Mouse (Mus musculus) adrenal gland (tissue): Measurements from ENCODE around the gene Fer.

Experiments
- intact Hi-C: fragments of 180-260 bp; cut with DNase I; formaldehyde crosslinking; loops from one replicate; pipeline ENCODE4 v1.15.1; 2025

Fer gene

GRCm38 (mm10) chr17:64139231-64139915 is 276.5 kb downstream of the Fer start:
- intact Hi-C loops = no loop called here

- intact Hi-C loops = no loop called here
Measured at GRCm38 (mm10) chr17:64140063-64140850, 277.4 kb downstream of the Fer start.

DNA sequence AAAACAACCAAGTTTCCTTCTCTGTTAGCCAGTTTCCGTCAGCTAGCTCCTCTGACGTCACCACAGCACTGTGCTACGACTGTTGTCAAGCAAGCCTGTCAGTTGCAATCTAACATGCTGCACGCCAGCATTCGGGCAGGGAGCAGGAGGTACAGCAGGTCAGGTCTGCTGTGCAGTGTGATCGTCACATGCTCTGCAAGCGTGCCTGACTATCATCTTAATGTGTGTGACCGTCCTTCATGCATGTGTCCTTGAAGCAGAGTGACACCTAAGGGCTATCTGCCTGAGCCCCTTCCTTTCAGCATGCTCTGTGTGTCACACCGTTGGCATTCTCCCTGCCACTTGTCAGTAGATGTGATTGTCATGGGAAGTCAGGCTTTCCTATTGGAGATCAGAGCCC is 279.0 kb downstream of the Fer start:
- intact Hi-C loops = no loop called here

DNA sequence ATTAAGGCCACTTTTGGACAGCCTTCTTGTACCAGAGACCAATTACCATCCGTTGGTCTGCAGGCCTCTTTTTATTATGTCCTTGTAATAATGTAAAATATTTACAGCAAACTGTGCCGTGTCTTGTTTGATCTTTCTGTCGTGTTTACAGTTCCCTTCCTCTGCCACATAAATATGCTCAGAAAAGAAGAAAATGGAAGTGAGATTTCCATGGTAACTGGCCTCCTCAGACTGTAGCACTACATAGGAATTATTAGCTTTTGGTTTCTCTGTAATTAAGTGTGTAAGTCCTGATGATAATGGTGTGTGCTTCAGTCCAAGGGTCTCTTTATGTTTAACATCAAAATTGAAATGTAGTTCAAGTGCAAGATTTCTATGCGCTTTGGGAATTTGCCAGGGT is 283.5 kb downstream of the Fer start:
- intact Hi-C loops = no loop called here

- intact Hi-C loops = no loop called here
Measured at GRCm38 (mm10) chr17:64150717-64151116, 287.9 kb downstream of the Fer start.

GRCm38 (mm10) chr17:64167731-64168130 is 304.9 kb downstream of the Fer start:
- intact Hi-C loops = no loop called here

- intact Hi-C loops = no loop called here
Measured at GRCm38 (mm10) chr17:64170019-64170418, 307.2 kb downstream of the Fer start.

- intact Hi-C loops = no loop called here
Measured at GRCm38 (mm10) chr17:64172474-64172873, 309.6 kb downstream of the Fer start.

DNA sequence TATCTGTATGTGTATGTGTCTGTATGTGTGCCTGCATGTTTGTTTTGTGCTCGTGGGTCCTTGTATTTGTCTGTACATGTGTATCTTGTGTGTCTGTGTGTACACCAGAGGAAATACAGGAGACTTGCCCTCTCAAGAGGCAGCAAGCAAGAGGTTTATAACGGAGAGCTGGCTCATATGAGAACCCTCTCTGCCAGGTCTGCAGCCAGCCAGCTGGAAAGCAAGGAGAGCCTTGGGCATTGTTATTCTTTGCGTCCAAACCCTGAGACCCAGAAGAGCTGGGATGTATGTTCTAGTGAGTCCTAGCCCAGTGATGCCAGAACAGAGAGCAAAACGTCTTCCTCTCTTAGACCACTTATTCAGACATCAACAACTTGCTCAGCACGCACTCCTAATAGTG is 317.7 kb downstream of the Fer start:
- intact Hi-C loops = no loop called here

DNA sequence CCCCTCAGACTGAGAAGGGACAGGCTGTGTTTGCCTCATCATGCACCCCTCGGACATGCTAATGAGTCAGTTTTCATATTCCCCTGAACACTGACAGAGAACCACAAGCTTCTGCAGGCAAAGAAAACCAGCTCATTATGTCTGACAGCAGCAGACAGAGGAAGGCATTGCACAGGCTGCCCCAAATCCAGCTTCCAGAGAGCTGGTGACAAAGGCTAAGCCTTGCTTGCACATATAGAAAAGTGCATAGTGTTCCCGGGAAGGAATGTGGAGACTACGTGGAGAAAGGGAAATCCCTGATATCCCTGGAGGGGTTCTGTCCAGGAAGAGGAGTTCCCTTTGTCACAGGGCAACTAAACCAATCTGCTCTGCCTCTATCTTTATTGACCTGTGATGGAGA is 318.4 kb downstream of the Fer start:
- intact Hi-C loops = no loop called here

- intact Hi-C loops = no loop called here
Measured at GRCm38 (mm10) chr17:64182599-64182998, 319.7 kb downstream of the Fer start.

GRCm38 (mm10) chr17:64183196-64183595 is 320.3 kb downstream of the Fer start:
- intact Hi-C loops = no loop called here
